ENCODE assay signal across 9 mouse cellular contexts in genomic region chr13:111894804-111895478, GRCm38 (mm10).
DNase-seq lines count a peak whose midpoint lies in the region; ATAC-seq lines count a peak whose summit lies in the region.
"Had no signal": no experiment of that assay in that cellular context is flagged by ENCODE, and none has a peak within 500 bp of the region (broad histone marks: within the 10 kb centered on the region; RNA-seq: fewer than 3 reads in every experiment).

No protein-coding gene starts in this region.

- WGBS in midbrain, embryonic 11.5 days = 71% methylated on average over 15 of the region's 15 CpGs
- 63% methylated on average over 15 of the region's 15 CpGs for WGBS in midbrain, embryonic 13.5 days
- WGBS in hindbrain, embryonic 13.5 days = 69% methylated on average over 15 of the region's 15 CpGs

- H3K9me3 ChIP-seq in midbrain, embryonic 11.5 days (ENCODE audit: control insufficient read depth, low read length) = no peaks in the 10 kb centered on the region
- H3K9me3 ChIP-seq in midbrain, embryonic 13.5 days = no peaks in the 10 kb centered on the region
- H3K9me3 ChIP-seq in hindbrain, embryonic 13.5 days = no peaks in the 10 kb centered on the region
- H3K9me3 ChIP-seq: neural tube, embryonic 12.5 days had no signal

- ATAC-seq in midbrain, embryonic 11.5 days (ENCODE audit: low FRiP score) = 0 out of 2 replicates have a peak, but pooled peaks have one; percentile 19
- ATAC-seq in midbrain, embryonic 13.5 days = no peak
- ATAC-seq in erythroid progenitor cell, adult 5-6 weeks (replicated peaks; ENCODE audit: low FRiP score, poor library complexity, severe bottlenecking) = peak; percentile 89
- ATAC-seq in megakaryocyte progenitor cell, adult 5-6 weeks (replicated peaks; ENCODE audit: poor library complexity) = 0 out of 2 replicates have a peak, but pooled peaks have one; percentile 16
- ATAC-seq in hindbrain, embryonic 13.5 days (ENCODE audit: low FRiP score) = no peak
- ATAC-seq in inflammation-experienced regulatory T-cells, adult 6 months = no peak

- H3K4me1 ChIP-seq in midbrain, embryonic 11.5 days (ENCODE audit: control insufficient read depth, insufficient read depth, low read length) = peaks cover 3% of the 10 kb centered on the region; the same call in 1 of the 2 replicates
- 0 out of 2 replicates have a peak, but pooled peaks cover 3% of the 10 kb centered on the region for H3K4me1 ChIP-seq in midbrain, embryonic 13.5 days (replicated peaks)
- H3K4me1 ChIP-seq in hindbrain, embryonic 13.5 days (replicated peaks) = 0 out of 2 replicates have a peak, but pooled peaks cover 4% of the 10 kb centered on the region

- no peak overlapping the region for H3K9ac ChIP-seq in midbrain, embryonic 11.5 days (ENCODE audit: low read length)
- no peak overlapping the region for H3K9ac ChIP-seq in midbrain, embryonic 13.5 days (replicated peaks)
- H3K9ac ChIP-seq in hindbrain, embryonic 13.5 days = no peak overlapping the region
- H3K9ac ChIP-seq: neural tube, embryonic 12.5 days had no signal

- H3K36me3 ChIP-seq in midbrain, embryonic 11.5 days (ENCODE audit: control insufficient read depth, insufficient read depth, low read length) = no peaks in the 10 kb centered on the region
- H3K36me3 ChIP-seq in midbrain, embryonic 13.5 days = no peaks in the 10 kb centered on the region
- no peaks in the 10 kb centered on the region for H3K36me3 ChIP-seq in hindbrain, embryonic 13.5 days
- H3K36me3 ChIP-seq: neural tube, embryonic 12.5 days had no signal

- H3K4me3 ChIP-seq in midbrain, embryonic 11.5 days (ENCODE audit: low read depth, low read length) = no peak overlapping the region
- no peak overlapping the region for H3K4me3 ChIP-seq in midbrain, embryonic 13.5 days (replicated peaks)
- no peak overlapping the region for H3K4me3 ChIP-seq in hindbrain, embryonic 13.5 days
- H3K4me3 ChIP-seq: neural tube, embryonic 12.5 days had no signal

- no peaks in the 10 kb centered on the region for H3K27me3 ChIP-seq in midbrain, embryonic 11.5 days (ENCODE audit: control insufficient read depth, insufficient read depth, low read length)
- H3K27me3 ChIP-seq in midbrain, embryonic 13.5 days = no peaks in the 10 kb centered on the region
- H3K27me3 ChIP-seq in hindbrain, embryonic 13.5 days = no peaks in the 10 kb centered on the region
- H3K27me3 ChIP-seq: neural tube, embryonic 12.5 days had no signal

- no peak overlapping the region for H3K4me2 ChIP-seq in midbrain, embryonic 11.5 days
- no peak overlapping the region for H3K4me2 ChIP-seq in midbrain, embryonic 13.5 days (replicated peaks)
- no peak overlapping the region for H3K4me2 ChIP-seq in hindbrain, embryonic 13.5 days
- H3K4me2 ChIP-seq: neural tube, embryonic 12.5 days had no signal

- no peak for DNase-seq in midbrain, embryonic 11.5 days (ENCODE audit: low spot score, missing footprints)
- peak; percentile 86 to 94 for DNase-seq in kidney, postnatal 25 days
- no peak for DNase-seq in left cerebral cortex, postnatal 36 days (ENCODE audit: low spot score in 2 of 2)

- intact Hi-C loops in left cerebral cortex, postnatal 36 days (cut with DNase I) = no loop called here

- no peak overlapping the region for H3K27ac ChIP-seq in midbrain, embryonic 11.5 days (ENCODE audit: low read depth, low read length)
- H3K27ac ChIP-seq in midbrain, embryonic 13.5 days = no peak overlapping the region
- no peak overlapping the region for H3K27ac ChIP-seq in hindbrain, embryonic 13.5 days
- H3K27ac ChIP-seq: neural tube, embryonic 12.5 days had no signal

Comparison
In these comparisons a context has a peak if more than half of its experiments do, and no peak if none do; other contexts are left out.
1. ATAC-seq: peak in midbrain, embryonic 11.5 days (single experiment), erythroid progenitor cell, adult 5-6 weeks (single experiment) and megakaryocyte progenitor cell, adult 5-6 weeks (single experiment); none in midbrain, embryonic 13.5 days (single experiment), hindbrain, embryonic 13.5 days (single experiment) and inflammation-experienced regulatory T-cells, adult 6 months (single experiment).
2. DNase-seq: peak in kidney, postnatal 25 days (2 of 2); none in midbrain, embryonic 11.5 days (single experiment) and left cerebral cortex, postnatal 36 days (0 of 2).